ENCODE assay signal across 10 mouse cellular contexts in the genomic region with DNA sequence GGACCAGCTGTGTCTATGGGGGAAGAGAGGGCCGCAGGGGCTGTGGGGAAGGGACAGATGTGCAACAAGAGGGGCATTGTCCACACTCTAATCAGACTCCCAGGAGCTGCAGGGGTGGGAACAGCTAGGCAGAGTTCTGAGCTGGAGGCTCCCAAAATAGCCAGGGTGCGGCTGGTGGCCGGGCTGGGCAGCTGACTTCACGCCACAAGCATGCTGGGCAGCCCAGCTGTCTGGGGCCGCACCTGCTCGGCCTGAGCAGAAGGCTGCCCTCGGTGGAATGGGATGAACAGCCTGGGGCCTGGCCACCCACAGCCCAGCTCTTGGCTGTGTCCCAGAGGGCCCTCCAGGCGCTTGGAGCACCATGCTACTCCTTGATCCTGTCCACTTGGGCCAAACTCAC. TPM values are rescaled to one million over a fixed set of nuclear protein-coding genes. Genes with fewer than 3 reads are reported as not detected.
A peak's percentile ranks its signal among the peaks of the same experiment; 100 is the strongest.
DNase-seq lines count a peak whose midpoint lies in the region; ATAC-seq lines count a peak whose summit lies in the region.
"Had no signal": no experiment of that assay in that cellular context is flagged by ENCODE, and none has a peak within 500 bp of the region (broad histone marks: within the 10 kb centered on the region; RNA-seq: fewer than 3 reads in every experiment).

No protein-coding gene starts in this region.

- ATAC-seq in megakaryocyte, adult 5-6 weeks (ENCODE audit: poor library complexity, severe bottlenecking): no peak
- ATAC-seq: forebrain, embryonic 14.5 days had no signal

- peak; percentile 4 to 9 for DNase-seq in lung, adult 18-20 months
- no peak for DNase-seq in lung, postnatal 10 days
- peak; percentile 65 to 81 for DNase-seq in cerebellum, postnatal 10 days
- peak; percentile 37 to 51 for DNase-seq in heart, adult 9 months (ENCODE audit: low spot score in 2 of 2)
- DNase-seq in lung, postnatal 36 days: peak; percentile 3
- DNase-seq in spleen, adult 12 weeks (ENCODE audit: low spot score): no peak
- no peak for DNase-seq in kidney, adult 9 months
- DNase-seq: layer of hippocampus, postnatal 36 days had no signal

RNA-seq across cellular contexts. Expression of gene Gpc1, which starts 44.2 kb away (rescaled TPM):
- total RNA-seq in megakaryocyte, adult 5-6 weeks (2015): 13.7 and 17.2 TPM in 2 replicates
- total RNA-seq in megakaryocyte, adult 5-6 weeks (2017): 19.9 and 20.4 TPM in 2 replicates

Comparison
In these comparisons a context has a peak if more than half of its experiments do, and no peak if none do; other contexts are left out.
1. DNase-seq: peak in lung, adult 18-20 months (2 of 2), cerebellum, postnatal 10 days (2 of 2), heart, adult 9 months (2 of 2) and lung, postnatal 36 days (single experiment); none in lung, postnatal 10 days (single experiment), spleen, adult 12 weeks (single experiment) and kidney, adult 9 months (single experiment).